Mouse (Mus musculus) T-helper 17 cell (primary cell): ENCODE measurements around the gene Fopnl.

Experiments
- in situ Hi-C, 2 experiments: fragments of 300-600 bp; cut with MboI, MseI; formaldehyde crosslinking; loops; 1 replicate in 1 of 2; 2 replicates in 1 of 2; pipeline ENCODE4 v1.15.1; 2025; ENCODE audit warnings: high pct_unique_total_duplicates in 2 of 2

Fopnl gene

DNA sequence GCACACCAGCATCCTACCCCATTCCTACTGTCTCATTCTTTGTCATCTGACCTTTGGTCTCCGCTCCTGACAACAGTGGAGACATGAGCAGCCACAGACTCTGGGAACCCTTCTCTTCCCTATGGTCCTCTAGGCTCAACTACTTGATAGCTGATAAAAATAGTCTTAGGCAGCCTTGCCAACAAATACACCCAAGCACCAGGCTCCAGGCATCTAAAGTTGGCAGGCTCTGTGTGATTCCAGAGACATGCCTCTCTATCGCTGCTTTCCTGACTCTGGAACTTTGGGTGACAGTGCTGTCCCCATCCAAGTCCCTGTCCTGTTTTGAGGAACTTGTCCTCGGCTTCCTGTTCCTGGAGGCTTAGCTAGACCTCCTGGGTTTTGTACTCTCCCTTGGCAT, 63.6 kb downstream of the Fopnl start:
- in situ Hi-C loops = loop anchor here in 1 of 2 experiments (25.0 kb wide), 1 partner anchor 634 kb away; no protein-coding TSS in a partner anchor

GRCm38 (mm10) chr16:14252877-14253276, 64.3 kb downstream of the Fopnl start:
- in situ Hi-C loops = loop anchor here in 1 of 2 experiments (25.0 kb wide), 1 partner anchor 634 kb away; no protein-coding TSS in a partner anchor

DNA sequence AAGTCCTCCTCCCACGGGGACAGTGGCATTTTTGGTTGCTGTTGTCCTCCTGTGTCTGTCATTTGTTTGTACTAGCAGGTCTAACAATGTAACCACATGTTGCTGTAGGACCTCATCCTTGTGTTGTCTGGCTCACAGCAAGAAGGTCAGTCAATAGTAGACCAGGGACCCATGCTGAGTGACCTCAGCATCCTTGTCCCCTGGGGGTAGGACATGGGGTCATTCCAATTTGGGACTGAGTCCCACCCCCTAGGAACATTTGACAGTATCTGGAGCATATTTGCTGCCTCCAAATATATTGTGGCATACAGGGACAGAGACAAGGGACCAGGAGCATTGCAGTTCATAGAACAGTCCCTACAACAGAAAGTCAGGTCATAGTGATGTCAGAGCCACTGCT, 67.3 kb downstream of the Fopnl start:
- in situ Hi-C loops = loop anchor here in 1 of 2 experiments (10.0 to 25.0 kb wide), 2 partner anchors 235 to 637 kb away; no protein-coding TSS in a partner anchor
